Mouse (Mus musculus) liver, embryonic 11.5 days (tissue): ENCODE measurements around the gene Mrtfa. TPM values are rescaled to one million over a fixed set of nuclear protein-coding genes. Genes with fewer than 3 reads are reported as not detected.
A peak's percentile ranks its signal among the peaks of the same experiment; 100 is the strongest.

Experiments used
- ATAC-seq: fragments of 200-750 bp; cut with Nextera tagmentation; replicated peaks from 2 replicates; pipeline ENCODE4 v1.8.0; 2017; ENCODE audit warnings: moderate number of reproducible peaks, mild to moderate bottlenecking, moderate TSS enrichment, moderate library complexity; ENCODE audit not compliant: low FRiP score
- DNase-seq: peaks from one replicate; pipeline ENCODE4 v3.0.0-alpha.2; 2017; ENCODE audit warnings: low spot score
- H3K27ac ChIP-seq: fragments of 300-500 bp; sonication (generic); 2 replicates; pipeline ENCODE4 v1.5.1; 2014; ENCODE audit warnings: mild to moderate bottlenecking, low read depth, low read length, control low read depth
- H3K27me3 ChIP-seq: fragments of 300-500 bp; sonication (generic); replicated peaks from 2 replicates; pipeline ENCODE4 v1.6.1; 2014; ENCODE audit warnings: low read length, mixed read lengths; ENCODE audit not compliant: control insufficient read depth, insufficient read depth
- H3K36me3 ChIP-seq: fragments of 300-500 bp; sonication (generic); 2 replicates; pipeline ENCODE4 v1.6.1; 2014; ENCODE audit warnings: mild to moderate bottlenecking, low read length, moderate library complexity, mixed read lengths; ENCODE audit not compliant: control insufficient read depth, insufficient read depth
- H3K4me1 ChIP-seq: fragments of 300-500 bp; sonication (generic); replicated peaks from 2 replicates; pipeline ENCODE4 v1.6.1; 2014; ENCODE audit warnings: low read length, mixed read lengths; ENCODE audit not compliant: control insufficient read depth, insufficient read depth
- H3K4me2 ChIP-seq: fragments of 300-500 bp; sonication (generic); 2 replicates; pipeline ENCODE4 v1.6.1; 2014; ENCODE audit warnings: mild to moderate bottlenecking, control low read depth, moderate library complexity
- H3K4me3 ChIP-seq: fragments of 300-500 bp; sonication (generic); 2 replicates; pipeline ENCODE4 v1.5.1; 2014; ENCODE audit warnings: low read depth, low read length, control low read depth
- H3K9ac ChIP-seq: fragments of 300-500 bp; sonication (generic); 2 replicates; pipeline ENCODE4 v1.6.1; 2014; ENCODE audit warnings: low read depth, low read length, control low read depth
- H3K9me3 ChIP-seq: fragments of 300-500 bp; sonication (generic); 2 replicates; pipeline ENCODE4 v1.6.1; 2016; ENCODE audit warnings: low read length, inconsistent platforms, mixed read lengths; ENCODE audit not compliant: control insufficient read depth
- WGBS: fragments of 180-500 bp; shearing (Covaris S2); extraction: QIAGEN DNeasy Blood & Tissue Kit; methylation state at CpG from one replicate; pipeline ENCODE4 v1.1.7; 2014; 5-methylcytosine and 5-hydroxymethylcytosine counted together
- polyA plus RNA-seq: library from polyadenylated mRNA; unstranded; fragments of >200 nt; fragmentation: Nextera tagmentation; extraction: Ambion mirVana; gene quantifications from 2 replicates; pipeline ENCODE4 v1.2.1, GENCODE M21; 2014

Gene Mrtfa
- polyA plus RNA-seq, 1 experiment from 2014 or later: 20.6 TPM

GRCm38 (mm10) chr15:80996090-80996835 lies 194.3 kb downstream of the Mrtfa start:
- H3K27me3 ChIP-seq: no peaks in the 10 kb centered on the region
- H3K27ac ChIP-seq: no peak overlapping the region
- no peak for DNase-seq
- peaks cover 29% of the 10 kb centered on the region for H3K4me1 ChIP-seq
- no peaks in the 10 kb centered on the region for H3K36me3 ChIP-seq
- 82% methylated on average over 6 of the region's 6 CpGs for WGBS
- no peak overlapping the region for H3K4me3 ChIP-seq
- no peak overlapping the region for H3K4me2 ChIP-seq
- H3K9me3 ChIP-seq: no peaks in the 10 kb centered on the region
- H3K9ac ChIP-seq: no peak overlapping the region
- ATAC-seq: no peak

DNA sequence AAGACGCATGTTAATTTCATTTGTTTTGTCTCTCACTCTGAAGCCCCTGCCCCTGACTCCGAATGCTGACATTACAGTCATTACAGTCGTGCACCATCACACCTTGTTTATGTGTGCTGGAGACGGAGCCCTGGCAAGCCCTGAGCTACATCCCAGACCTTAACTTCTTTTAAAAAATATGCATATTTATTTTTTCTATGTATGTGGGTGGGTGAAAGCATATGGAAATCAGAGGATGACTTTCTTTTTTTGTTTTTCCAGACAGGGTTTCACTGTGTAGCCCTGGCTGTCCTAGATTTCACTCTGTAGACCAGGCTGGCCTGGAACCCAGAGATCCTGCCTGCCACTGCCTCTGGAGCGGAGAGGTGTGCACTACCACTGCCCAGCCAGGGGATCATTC lies 195.6 kb downstream of the Mrtfa start:
- no peak for ATAC-seq
- Histone ChIP-seq H3K4me2 (no peak overlapping the region), H3K36me3 (no peaks in the 10 kb centered on the region), H3K4me3 (no peak overlapping the region), H3K27me3 (no peaks in the 10 kb centered on the region), H3K4me1 (peaks cover 22% of the 10 kb centered on the region), H3K27ac (no peak overlapping the region), H3K9me3 (no peaks in the 10 kb centered on the region), H3K9ac (no peak overlapping the region)
- 85% methylated on average over 5 of the region's 5 CpGs for WGBS
- no peak for DNase-seq

GRCm38 (mm10) chr15:80989712-80990111 lies 200.8 kb downstream of the Mrtfa start:
- Histone ChIP-seq H3K36me3 (no peaks in the 10 kb centered on the region), H3K27me3 (no peaks in the 10 kb centered on the region), H3K4me2 (no peak overlapping the region), H3K27ac (no peak overlapping the region), H3K9me3 (no peaks in the 10 kb centered on the region), H3K4me3 (no peak overlapping the region), H3K9ac (no peak overlapping the region), H3K4me1 (peaks cover 6% of the 10 kb centered on the region)
- DNase-seq (no peak), ATAC-seq (no peak)
- WGBS: 68% methylated on average over 3 of the region's 3 CpGs

GRCm38 (mm10) chr15:80988331-80988730 lies 202.2 kb downstream of the Mrtfa start:
- peaks cover 6% of the 10 kb centered on the region for H3K4me1 ChIP-seq
- no peak overlapping the region for H3K9ac ChIP-seq
- no peaks in the 10 kb centered on the region for H3K9me3 ChIP-seq
- H3K4me2 ChIP-seq: no peak overlapping the region; the same call in 1 of the 2 replicates
- H3K4me3 ChIP-seq: no peak overlapping the region
- WGBS: 36% methylated on average over 1 of the region's 1 CpGs
- H3K27ac ChIP-seq: no peak overlapping the region
- H3K36me3 ChIP-seq: no peaks in the 10 kb centered on the region
- DNase-seq (no peak), ATAC-seq (peak; percentile 81)
- H3K27me3 ChIP-seq: no peaks in the 10 kb centered on the region

DNA sequence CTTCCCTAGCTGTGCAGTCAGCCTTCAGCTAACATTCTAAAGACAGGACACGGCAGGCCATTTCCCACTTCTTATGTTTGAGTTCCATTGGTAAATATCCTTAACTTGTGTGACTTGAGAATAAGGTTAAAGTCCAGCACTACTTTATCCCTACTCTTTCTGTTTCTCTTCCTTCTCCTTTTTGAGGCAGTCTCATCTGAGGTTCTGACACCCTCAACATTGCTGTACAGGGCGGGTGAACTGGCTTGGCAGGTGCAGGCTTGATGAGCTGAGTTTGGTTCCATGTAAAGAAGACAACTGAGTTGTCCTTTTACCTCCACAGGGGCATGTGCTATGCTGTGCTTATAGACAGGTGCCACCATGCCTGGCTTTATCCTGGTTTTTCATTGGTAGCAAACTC lies 207.3 kb downstream of the Mrtfa start:
- no peak overlapping the region for H3K4me2 ChIP-seq
- no peaks in the 10 kb centered on the region for H3K9me3 ChIP-seq
- H3K4me3 ChIP-seq: no peak overlapping the region
- no peak overlapping the region for H3K27ac ChIP-seq
- no peaks in the 10 kb centered on the region for H3K27me3 ChIP-seq
- no peaks in the 10 kb centered on the region for H3K36me3 ChIP-seq
- peaks cover 21% of the 10 kb centered on the region for H3K4me1 ChIP-seq
- ATAC-seq (no peak), DNase-seq (no peak)
- H3K9ac ChIP-seq: no peak overlapping the region
- WGBS: 83% methylated on average over 2 of the region's 2 CpGs

DNA sequence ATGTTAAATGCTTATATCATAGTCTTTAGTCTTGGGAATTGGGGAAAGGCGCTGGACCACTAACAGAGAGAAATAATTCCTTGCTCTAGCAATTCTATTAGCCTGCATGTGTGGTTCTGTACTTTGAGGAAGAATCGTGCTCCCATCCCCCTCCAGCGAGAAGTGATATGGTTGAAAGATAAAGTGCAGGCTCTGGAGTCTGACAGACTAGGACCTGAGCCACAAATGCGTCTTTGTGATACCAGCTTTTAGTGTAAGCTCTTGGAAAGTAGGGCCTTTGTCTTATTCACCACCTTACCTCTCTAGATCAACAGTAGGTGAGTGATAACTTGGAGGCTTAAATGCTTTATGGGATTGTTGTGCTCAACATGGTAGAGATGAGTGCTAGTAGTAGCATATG lies 209.4 kb downstream of the Mrtfa start:
- H3K9me3 ChIP-seq: no peaks in the 10 kb centered on the region
- no peaks in the 10 kb centered on the region for H3K27me3 ChIP-seq
- peaks cover 19% of the 10 kb centered on the region for H3K4me1 ChIP-seq
- DNase-seq (no peak), ATAC-seq (peak; percentile 71)
- H3K9ac ChIP-seq: no peak overlapping the region
- H3K27ac ChIP-seq: 0 out of 2 replicates have a peak overlapping the region, but pooled peaks have one; percentile 52
- H3K4me3 ChIP-seq: no peak overlapping the region
- 43% methylated on average over 4 of the region's 4 CpGs for WGBS
- no peak overlapping the region for H3K4me2 ChIP-seq
- no peaks in the 10 kb centered on the region for H3K36me3 ChIP-seq

GRCm38 (mm10) chr15:80979611-80980010 lies 210.9 kb downstream of the Mrtfa start:
- Histone ChIP-seq H3K27me3 (no peaks in the 10 kb centered on the region), H3K4me1 (peaks cover 19% of the 10 kb centered on the region), H3K9ac (no peak overlapping the region), H3K27ac (no peak overlapping the region), H3K9me3 (no peaks in the 10 kb centered on the region), H3K4me3 (no peak overlapping the region), H3K4me2 (no peak overlapping the region), H3K36me3 (no peaks in the 10 kb centered on the region)
- 80% methylated on average over 4 of the region's 4 CpGs for WGBS
- DNase-seq: no peak
- ATAC-seq: no peak

- no peaks in the 10 kb centered on the region for H3K36me3 ChIP-seq
- peak within 1 kb of the TSS; percentile 84 for H3K4me2 ChIP-seq
- peak; percentile 87 for ATAC-seq
- peak within 1 kb of the TSS; percentile 66 for H3K9ac ChIP-seq
- peak within 1 kb of the TSS; percentile 70 for H3K4me3 ChIP-seq
- H3K27me3 ChIP-seq: no peaks in the 10 kb centered on the region
- WGBS: under 1% methylated on average over 67 of the region's 67 CpGs
- DNase-seq: peak; percentile 85
- H3K27ac ChIP-seq: no peak within 1 kb of the TSS
- H3K9me3 ChIP-seq: no peaks in the 10 kb centered on the region
- peaks cover 19% of the 10 kb centered on the region for H3K4me1 ChIP-seq
These were observed 212.8 kb downstream of the Mrtfa start, which contains the start of gene Sgsm3 for GRCm38 (mm10) chr15:80977620-80978334. TSS of gene Sgsm3 (plus strand) at chr15:80977765.
